Mouse (Mus musculus) liver, adult 10 weeks (tissue): ENCODE data around the gene Tmem92. TPM values are rescaled to one million over a fixed set of nuclear protein-coding genes. Genes with fewer than 3 reads are reported as not detected.

ENCODE experiments used
- polyA plus RNA-seq: library from polyadenylated mRNA; stranded (reverse); fragments of 350-450 nt; fragmentation: Illumina TruSeq; extraction: RNeasy Lipid Tissue Mini Kit (QIAGEN cat#74804); gene quantifications from one replicate; pipeline ENCODE4 v1.2.3, GENCODE M21; 2014; ENCODE audit warnings: low read depth, low replicate concordance

Tmem92 gene
- polyA plus RNA-seq, result not detected

DNA sequence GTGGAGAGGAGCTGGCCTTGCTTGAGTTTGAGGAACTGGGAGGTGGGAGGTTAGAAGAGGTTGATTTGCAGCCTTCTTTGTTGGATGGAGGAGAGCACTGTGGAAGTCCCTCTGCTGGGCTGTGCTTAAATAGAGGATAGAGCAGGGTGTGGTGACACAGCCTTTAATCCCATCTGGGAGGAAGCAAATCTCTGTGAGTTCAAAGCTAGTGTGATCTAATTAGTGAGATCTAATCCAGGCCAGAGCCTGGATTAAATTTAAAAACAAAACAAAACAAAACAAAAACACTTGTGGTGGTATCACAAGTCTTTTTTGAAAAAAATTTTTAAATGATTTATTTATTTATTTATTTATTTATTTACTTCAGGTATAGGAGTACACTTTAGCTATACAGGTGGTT, at the start of gene Tmem92:
Tmem92 (minus strand) TSS at position 101 of the 400 bp plus-strand sequence.

GRCm38 (mm10) chr11:94741732-94742272, 40.7 kb downstream of the Tmem92 start, which contains the start of gene Cdc34b:
Gene Cdc34b, plus strand, starts transcription at chr11:94741782.

Other genes starting within 250 kb of the Tmem92 start
- 4.3 TPM for gene Rsad1, start 233.4 kb downstream of the Tmem92 start, polyA plus RNA-seq
- gene Chad, start 217.7 kb downstream of the Tmem92 start, polyA plus RNA-seq, result not detected
- gene Acsf2, start 180.8 kb downstream of the Tmem92 start, polyA plus RNA-seq, result 84.4 TPM
- 37.2 TPM for gene Lrrc59, start 152.9 kb downstream of the Tmem92 start, polyA plus RNA-seq
- 30.0 TPM for gene Mrpl27, start 128.9 kb downstream of the Tmem92 start, polyA plus RNA-seq
- not detected for gene Eme1, start 128.7 kb downstream of the Tmem92 start, polyA plus RNA-seq
- gene Xylt2, start 105.2 kb downstream of the Tmem92 start, polyA plus RNA-seq, result 1.4 TPM
- gene Gm11541, start 78.2 kb downstream of the Tmem92 start, polyA plus RNA-seq, result not detected
- gene Cdc34b, start 40.9 kb downstream of the Tmem92 start, polyA plus RNA-seq, result not detected
- 0.66 TPM for gene Col1a1, start 153.5 kb upstream of the Tmem92 start, polyA plus RNA-seq
- not detected for gene Hils1, start 184.9 kb upstream of the Tmem92 start, polyA plus RNA-seq
- not detected for gene Sgca, start 193.6 kb upstream of the Tmem92 start, polyA plus RNA-seq
- 0.93 TPM for gene Ppp1r9b, start 208.3 kb upstream of the Tmem92 start, polyA plus RNA-seq
- not detected for gene Samd14, start 227.2 kb upstream of the Tmem92 start, polyA plus RNA-seq